Mouse (Mus musculus) hindbrain, embryonic 11.5 days (tissue): ENCODE results near the gene Stk17b. TPM values are rescaled to one million over a fixed set of nuclear protein-coding genes. Genes with fewer than 3 reads are reported as not detected.
"Not testable (repeated sequence)": the region's sequence is repeated elsewhere in the genome, so short reads cannot be mapped to it uniquely, and the experiment has no call there.

ENCODE experiments used
- ATAC-seq: fragments of 200-750 bp; cut with Nextera tagmentation; 2 replicates; pipeline ENCODE4 v1.8.0; 2017; ENCODE audit warnings: mild to moderate bottlenecking, moderate TSS enrichment, moderate library complexity; ENCODE audit not compliant: low FRiP score
- DNase-seq: peaks from one replicate; pipeline ENCODE4 v3.0.0-alpha.2; 2015; ENCODE audit warnings: low spot score
- H3K27ac ChIP-seq: fragments of 300-500 bp; sonication (generic); 2 replicates; pipeline ENCODE4 v1.5.1; 2014; ENCODE audit warnings: mild to moderate bottlenecking, low read depth, low read length
- H3K27me3 ChIP-seq: fragments of 300-500 bp; sonication (generic); 2 replicates; pipeline ENCODE4 v1.6.1; 2014; ENCODE audit warnings: mild to moderate bottlenecking, low read length, moderate library complexity, mixed read lengths; ENCODE audit not compliant: control insufficient read depth, insufficient read depth
- H3K36me3 ChIP-seq: fragments of 300-500 bp; sonication (generic); 2 replicates; pipeline ENCODE4 v1.6.1; 2014; ENCODE audit warnings: mild to moderate bottlenecking, low read length, moderate library complexity, mixed read lengths; ENCODE audit not compliant: control insufficient read depth, insufficient read depth
- H3K4me1 ChIP-seq: fragments of 300-500 bp; sonication (generic); replicated peaks from 2 replicates; pipeline ENCODE4 v1.6.1; 2014; ENCODE audit warnings: low read length, mixed read lengths; ENCODE audit not compliant: control insufficient read depth, insufficient read depth
- H3K4me2 ChIP-seq: fragments of 300-500 bp; sonication (generic); replicated peaks from 2 replicates; pipeline ENCODE4 v1.6.1; 2014; ENCODE audit warnings: mild to moderate bottlenecking, low read depth, low read length
- H3K4me3 ChIP-seq: fragments of 300-500 bp; sonication (generic); 2 replicates; pipeline ENCODE4 v1.5.1; 2014; ENCODE audit warnings: low read depth, low read length
- H3K9ac ChIP-seq: fragments of 300-500 bp; sonication (generic); 2 replicates; pipeline ENCODE4 v1.6.1; 2014; ENCODE audit warnings: low read depth, low read length
- H3K9me3 ChIP-seq: fragments of 300-500 bp; sonication (generic); 2 replicates; pipeline ENCODE4 v1.6.1; 2016; ENCODE audit warnings: low read length; ENCODE audit not compliant: control insufficient read depth
- WGBS: fragments of 180-500 bp; shearing (Covaris S2); extraction: QIAGEN DNeasy Blood & Tissue Kit; methylation state at CpG from one replicate; pipeline ENCODE4 v1.1.7; 2014; 5-methylcytosine and 5-hydroxymethylcytosine counted together
- polyA plus RNA-seq: library from polyadenylated mRNA; unstranded; fragments of >200 nt; fragmentation: Nextera tagmentation; extraction: Ambion mirVana; gene quantifications from 2 replicates; pipeline ENCODE4 v1.2.1, GENCODE M21; 2014

The Stk17b gene
- polyA plus RNA-seq, 1 experiment from 2014 or later, result 11.1 TPM

DNA sequence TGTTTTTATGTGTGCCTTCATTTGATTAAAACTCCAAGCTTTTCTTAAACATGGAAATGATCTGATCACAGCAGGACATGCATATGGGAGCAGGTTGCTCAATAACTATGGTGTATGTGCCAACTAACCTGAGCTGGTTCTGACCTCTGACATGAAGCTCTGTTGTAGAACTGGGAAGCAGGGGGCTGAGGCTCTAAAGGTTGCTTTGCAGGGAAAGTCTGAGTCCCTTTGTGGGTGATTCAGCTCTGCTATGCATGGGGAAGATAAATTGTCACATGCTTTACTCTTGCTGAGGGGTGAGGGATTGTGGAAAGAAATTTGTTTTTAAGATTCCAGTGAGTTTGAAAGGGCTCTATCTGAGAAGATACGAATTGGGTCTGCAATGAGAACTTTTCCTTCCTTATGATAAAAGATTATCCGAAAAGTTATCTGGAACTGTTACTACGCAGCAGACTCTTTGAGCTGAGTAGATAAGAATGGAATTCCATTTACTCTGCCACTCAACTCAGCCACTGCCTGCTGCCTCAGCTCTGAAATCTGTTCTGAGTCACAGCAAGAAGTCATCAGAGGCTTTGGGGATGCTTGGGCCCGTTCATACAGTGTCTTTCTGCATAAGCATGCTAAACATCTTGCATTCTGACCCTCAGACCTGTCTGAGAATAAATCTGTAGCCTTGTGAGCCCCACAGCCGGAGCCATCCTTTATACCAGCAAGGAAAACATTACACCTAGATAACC lies 56.4 kb downstream of the Stk17b start:
- no peak overlapping the region for H3K4me3 ChIP-seq
- DNase-seq, result no peak
- no peak overlapping the region for H3K9ac ChIP-seq
- no peak overlapping the region for H3K27ac ChIP-seq
- no peak overlapping the region for H3K4me2 ChIP-seq
- H3K4me1 ChIP-seq, result no peaks in the 10 kb centered on the region
- ATAC-seq, result no peak
- WGBS, result 81% methylated on average over 5 of the region's 5 CpGs
- H3K9me3 ChIP-seq, result no peaks in the 10 kb centered on the region
- no peaks in the 10 kb centered on the region for H3K36me3 ChIP-seq
- H3K27me3 ChIP-seq, result no peaks in the 10 kb centered on the region

DNA sequence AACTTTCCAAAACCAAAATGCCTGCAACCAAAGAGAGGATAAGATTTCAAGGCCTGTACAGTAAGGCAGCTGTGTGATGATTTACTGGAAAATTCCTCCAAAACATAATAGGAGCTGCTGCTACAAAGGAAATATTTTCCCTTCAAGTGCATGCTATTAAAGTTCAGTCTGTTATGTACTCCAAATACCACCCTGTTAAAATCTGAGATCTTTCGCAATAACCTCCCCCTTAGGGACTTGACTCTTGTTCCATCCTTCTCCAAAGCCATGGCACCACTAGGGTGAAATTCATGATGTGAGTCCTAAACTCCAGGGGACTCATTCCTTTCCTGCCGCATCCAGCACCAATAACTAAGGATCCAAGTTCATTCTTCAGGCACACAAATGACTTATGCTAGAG lies 58.1 kb downstream of the Stk17b start:
- Histone ChIP-seq H3K9ac (no peak overlapping the region), H3K36me3 (no peaks in the 10 kb centered on the region), H3K27ac (no peak overlapping the region), H3K9me3 (no peaks in the 10 kb centered on the region), H3K4me3 (no peak overlapping the region), H3K4me1 (no peaks in the 10 kb centered on the region), H3K4me2 (no peak overlapping the region), H3K27me3 (no peaks in the 10 kb centered on the region)
- DNase-seq (no peak), ATAC-seq (no peak)
- 98% methylated on average over 2 of the region's 2 CpGs for WGBS

- Histone ChIP-seq H3K4me2 (no peak overlapping the region), H3K36me3 (no peaks in the 10 kb centered on the region), H3K9ac (no peak overlapping the region), H3K4me1 (no peaks in the 10 kb centered on the region), H3K9me3 (no peaks in the 10 kb centered on the region), H3K27me3 (no peaks in the 10 kb centered on the region), H3K27ac (no peak overlapping the region), H3K4me3 (no peak overlapping the region)
- no peak for DNase-seq
- no peak for ATAC-seq
These were observed 63.7 kb downstream of the Stk17b start for GRCm38 (mm10) chr1:53721353-53721752.

GRCm38 (mm10) chr1:53720601-53721351 lies 64.2 kb downstream of the Stk17b start:
- 89% methylated on average over 5 of the region's 5 CpGs for WGBS
- Histone ChIP-seq H3K27me3 (no peaks in the 10 kb centered on the region), H3K4me2 (no peak overlapping the region), H3K4me1 (no peaks in the 10 kb centered on the region), H3K9me3 (no peaks in the 10 kb centered on the region), H3K4me3 (no peak overlapping the region), H3K36me3 (no peaks in the 10 kb centered on the region), H3K27ac (no peak overlapping the region), H3K9ac (no peak overlapping the region)
- ATAC-seq, result no peak
- no peak for DNase-seq

- 96% methylated on average over 1 of the region's 1 CpGs for WGBS
- no peaks in the 10 kb centered on the region for H3K27me3 ChIP-seq
These were observed 69.0 kb downstream of the Stk17b start for GRCm38 (mm10) chr1:53715966-53716515.

GRCm38 (mm10) chr1:53715446-53715845 lies 69.6 kb downstream of the Stk17b start:
- DNase-seq, result peak; percentile 75
- no peak overlapping the region for H3K9ac ChIP-seq
- H3K4me2 ChIP-seq, result no peak overlapping the region
- no peaks in the 10 kb centered on the region for H3K9me3 ChIP-seq
- 3% methylated on average over 4 of the region's 4 CpGs for WGBS
- no peaks in the 10 kb centered on the region for H3K4me1 ChIP-seq
- H3K27me3 ChIP-seq, result no peaks in the 10 kb centered on the region
- ATAC-seq, result no peak
- no peaks in the 10 kb centered on the region for H3K36me3 ChIP-seq
- H3K4me3 ChIP-seq, result no peak overlapping the region
- no peak overlapping the region for H3K27ac ChIP-seq

More at GRCm38 (mm10) chr1:53715966-53716515, 69.0 kb downstream of the Stk17b start:
- H3K4me1 ChIP-seq, result no peaks in the 10 kb centered on the region
- H3K36me3 ChIP-seq, result no peaks in the 10 kb centered on the region
- H3K4me2 ChIP-seq, result no peak overlapping the region
- DNase-seq (no peak), ATAC-seq (no peak)
- H3K9me3 ChIP-seq, result no peaks in the 10 kb centered on the region
- H3K4me3 ChIP-seq, result no peak overlapping the region
- H3K27ac ChIP-seq, result no peak overlapping the region
- H3K9ac ChIP-seq, result no peak overlapping the region

DNA sequence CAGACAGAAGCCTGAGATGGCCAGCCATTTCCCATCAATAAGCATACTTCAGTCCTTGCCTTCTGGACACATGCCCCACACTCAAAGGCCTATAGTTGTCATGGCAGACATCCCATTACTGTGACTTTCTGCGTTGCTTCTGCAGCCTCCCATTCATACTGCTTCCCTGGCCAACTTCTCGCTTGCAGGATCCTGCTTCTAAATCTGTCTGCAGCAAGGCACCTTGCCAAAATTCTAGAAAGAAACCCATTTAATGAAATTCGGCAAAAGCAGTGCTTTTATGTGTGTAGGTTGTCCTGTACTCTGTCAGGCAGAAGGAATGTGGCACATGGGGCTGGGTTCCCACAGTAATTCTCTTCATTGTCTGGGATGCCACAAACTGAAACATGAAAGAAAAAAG lies 71.6 kb downstream of the Stk17b start:
- H3K4me2 ChIP-seq, H3K4me3 ChIP-seq, H3K9me3 ChIP-seq, H3K4me1 ChIP-seq, DNase-seq, ATAC-seq, H3K27ac ChIP-seq, H3K36me3 ChIP-seq, H3K9ac ChIP-seq, H3K27me3 ChIP-seq: not testable (repeated sequence)
- 73% methylated on average over 2 of the region's 3 CpGs for WGBS

DNA sequence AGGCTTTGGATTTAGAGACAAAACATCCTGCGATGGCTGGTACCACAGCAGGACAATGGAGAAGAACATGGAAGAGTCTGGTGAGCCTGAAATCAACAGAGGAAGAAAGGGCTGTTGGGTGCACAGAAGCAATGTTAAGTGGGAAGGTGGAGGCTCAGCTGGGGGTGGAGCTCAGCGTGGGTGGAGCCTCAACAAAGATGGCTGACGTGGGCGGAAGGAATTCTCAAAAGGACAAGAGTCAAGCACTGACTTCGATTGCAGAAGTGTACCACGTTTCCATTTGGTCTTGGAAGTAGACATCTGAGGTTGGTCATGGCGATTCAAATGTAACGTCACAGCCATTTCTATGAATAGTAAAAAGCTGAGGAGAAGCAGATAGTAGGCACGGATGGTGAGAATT lies 74.0 kb downstream of the Stk17b start:
- no peaks in the 10 kb centered on the region for H3K4me1 ChIP-seq
- no peak overlapping the region for H3K27ac ChIP-seq
- no peak for DNase-seq
- no peak overlapping the region for H3K9ac ChIP-seq
- no peak overlapping the region for H3K4me3 ChIP-seq
- no peaks in the 10 kb centered on the region for H3K27me3 ChIP-seq
- ATAC-seq, result no peak
- no peaks in the 10 kb centered on the region for H3K36me3 ChIP-seq
- H3K9me3 ChIP-seq, result no peaks in the 10 kb centered on the region
- H3K4me2 ChIP-seq, result no peak overlapping the region
- WGBS, result 91% methylated on average over 9 of the region's 9 CpGs

- not testable (repeated sequence) for H3K9me3 ChIP-seq, H3K36me3 ChIP-seq, H3K4me3 ChIP-seq, H3K9ac ChIP-seq, H3K4me2 ChIP-seq, H3K27ac ChIP-seq, H3K4me1 ChIP-seq, H3K27me3 ChIP-seq
- WGBS, result 65% methylated on average over 5 of the region's 5 CpGs
- DNase-seq (peak; percentile 4), ATAC-seq (peak; percentile 29; the same call in 1 of the 2 replicates)
These were observed 75.4 kb downstream of the Stk17b start for GRCm38 (mm10) chr1:53709602-53710001.
